Mouse (Mus musculus): ENCODE measurements at regions not wholly inside any gene's neighbourhood (a gene's known extent, or its start where the extent isn't known, plus 50 kb on each side); places are given as distances from the start of the nearest gene placed in this dataset.

GRCm38 (mm10) chr3:157842872-157843271 is 82.0 kb downstream of the Cth start:
- ATAC-seq (ENCODE audit: extremely low read depth, insufficient number of reproducible peaks, low FRiP score, poor library complexity, severe bottlenecking), result no peak

GRCm38 (mm10) chr3:157841164-157841719 is 83.6 kb downstream of the Cth start:
- Histone ChIP-seq H3K4me3 (ENCODE audit: low read depth, low read length) (no peak overlapping the region), H3K36me3 (replicated peaks) (no peaks in the 10 kb centered on the region), H3K9me3 (replicated peaks) (no peaks in the 10 kb centered on the region), H3K27me3 (ENCODE audit: insufficient read depth, low read length) (no peaks in the 10 kb centered on the region), H3K4me1 (ENCODE audit: insufficient read depth, low read depth, low read length) (no peaks in the 10 kb centered on the region)
- no peak for TF ChIP-seq TAL1 (conservative IDR thresholded peaks at IDR 0.05; ENCODE audit: low read depth, low read length)
- TF ChIP-seq CTCF (IDR thresholded peaks at IDR 0.05; ENCODE audit: low read depth, low read length), result no peak
- no peak for TF ChIP-seq POLR2AphosphoS5 (IDR thresholded peaks at IDR 0.05; ENCODE audit: insufficient replicate concordance, low read depth, low read length)
- TF ChIP-seq GATA2 (IDR thresholded peaks at IDR 0.05; ENCODE audit: borderline replicate concordance, low read depth, low read length), result no peak
- no peak for TF ChIP-seq GATA1 (IDR thresholded peaks at IDR 0.05; ENCODE audit: borderline replicate concordance, low read length)
- ATAC-seq (ENCODE audit: extremely low read depth, insufficient number of reproducible peaks, low FRiP score, poor library complexity, severe bottlenecking) (no peak), DNase-seq (ENCODE audit: low spot score) (no peak)

More at GRCm38 (mm10) chr3:157842872-157843271, 82.0 kb downstream of the Cth start:
- no peak for TF ChIP-seq CTCF (IDR thresholded peaks at IDR 0.05; ENCODE audit: low read depth, low read length)
- no peak for TF ChIP-seq GATA1 (IDR thresholded peaks at IDR 0.05; ENCODE audit: borderline replicate concordance, low read length)
- TF ChIP-seq GATA2 (IDR thresholded peaks at IDR 0.05; ENCODE audit: borderline replicate concordance, low read depth, low read length), result no peak
- no peak for TF ChIP-seq TAL1 (conservative IDR thresholded peaks at IDR 0.05; ENCODE audit: low read depth, low read length)
- TF ChIP-seq POLR2AphosphoS5 (IDR thresholded peaks at IDR 0.05; ENCODE audit: insufficient replicate concordance, low read depth, low read length), result no peak
- Histone ChIP-seq H3K4me3 (ENCODE audit: low read depth, low read length) (no peak overlapping the region), H3K36me3 (replicated peaks) (no peaks in the 10 kb centered on the region), H3K4me1 (ENCODE audit: insufficient read depth, low read depth, low read length) (no peaks in the 10 kb centered on the region), H3K27me3 (ENCODE audit: insufficient read depth, low read length) (no peaks in the 10 kb centered on the region), H3K9me3 (replicated peaks) (no peaks in the 10 kb centered on the region)
- DNase-seq (ENCODE audit: low spot score), result no peak

- TF ChIP-seq CTCF (IDR thresholded peaks at IDR 0.05; ENCODE audit: low read depth, low read length), result no peak
- TF ChIP-seq TAL1 (conservative IDR thresholded peaks at IDR 0.05; ENCODE audit: low read depth, low read length), result no peak
- TF ChIP-seq GATA2 (IDR thresholded peaks at IDR 0.05; ENCODE audit: borderline replicate concordance, low read depth, low read length), result no peak
- TF ChIP-seq GATA1 (IDR thresholded peaks at IDR 0.05; ENCODE audit: borderline replicate concordance, low read length), result no peak
- no peak for TF ChIP-seq POLR2AphosphoS5 (IDR thresholded peaks at IDR 0.05; ENCODE audit: insufficient replicate concordance, low read depth, low read length)
- Histone ChIP-seq H3K4me3 (ENCODE audit: low read depth, low read length) (no peak overlapping the region), H3K36me3 (replicated peaks) (no peaks in the 10 kb centered on the region), H3K9me3 (replicated peaks) (no peaks in the 10 kb centered on the region), H3K4me1 (ENCODE audit: insufficient read depth, low read depth, low read length) (no peaks in the 10 kb centered on the region), H3K27me3 (ENCODE audit: insufficient read depth, low read length) (0 out of 2 replicates have a peak, but pooled peaks cover 3% of the 10 kb centered on the region)
- ATAC-seq (ENCODE audit: extremely low read depth, insufficient number of reproducible peaks, low FRiP score, poor library complexity, severe bottlenecking), result no peak
- DNase-seq (ENCODE audit: low spot score), result no peak
Measured at GRCm38 (mm10) chr3:157804307-157804706, 120.6 kb downstream of the Cth start.

GRCm38 (mm10) chr3:157803356-157803755 is 121.5 kb downstream of the Cth start:
- no peaks in the 10 kb centered on the region for H3K4me1 ChIP-seq (ENCODE audit: insufficient read depth, low read depth, low read length)
- DNase-seq (ENCODE audit: low spot score) (no peak), ATAC-seq (ENCODE audit: extremely low read depth, insufficient number of reproducible peaks, low FRiP score, poor library complexity, severe bottlenecking) (no peak)
- H3K4me3 ChIP-seq (ENCODE audit: low read depth, low read length), result no peak overlapping the region
- TF ChIP-seq GATA1 (IDR thresholded peaks at IDR 0.05; ENCODE audit: borderline replicate concordance, low read length), result no peak
- TF ChIP-seq GATA2 (IDR thresholded peaks at IDR 0.05; ENCODE audit: borderline replicate concordance, low read depth, low read length), result no peak
- TF ChIP-seq POLR2AphosphoS5 (IDR thresholded peaks at IDR 0.05; ENCODE audit: insufficient replicate concordance, low read depth, low read length), result no peak
- TF ChIP-seq TAL1 (conservative IDR thresholded peaks at IDR 0.05; ENCODE audit: low read depth, low read length), result no peak
- TF ChIP-seq CTCF (IDR thresholded peaks at IDR 0.05; ENCODE audit: low read depth, low read length), result no peak
- H3K9me3 ChIP-seq (replicated peaks), result no peaks in the 10 kb centered on the region
- H3K36me3 ChIP-seq (replicated peaks), result no peaks in the 10 kb centered on the region
- 0 out of 2 replicates have a peak, but pooled peaks cover 3% of the 10 kb centered on the region for H3K27me3 ChIP-seq (ENCODE audit: insufficient read depth, low read length)

GRCm38 (mm10) chr3:157787559-157788256 is 137.2 kb downstream of the Cth start:
- no peaks in the 10 kb centered on the region for H3K9me3 ChIP-seq (replicated peaks)
- H3K4me1 ChIP-seq (ENCODE audit: insufficient read depth, low read depth, low read length), result no peaks in the 10 kb centered on the region
- H3K4me3 ChIP-seq (ENCODE audit: low read depth, low read length), result no peak overlapping the region
- no peaks in the 10 kb centered on the region for H3K27me3 ChIP-seq (ENCODE audit: insufficient read depth, low read length)
- no peak for TF ChIP-seq TAL1 (conservative IDR thresholded peaks at IDR 0.05; ENCODE audit: low read depth, low read length)
- TF ChIP-seq GATA1 (IDR thresholded peaks at IDR 0.05; ENCODE audit: borderline replicate concordance, low read length), result no peak
- no peak for TF ChIP-seq CTCF (IDR thresholded peaks at IDR 0.05; ENCODE audit: low read depth, low read length)
- TF ChIP-seq GATA2 (IDR thresholded peaks at IDR 0.05; ENCODE audit: borderline replicate concordance, low read depth, low read length), result no peak
- TF ChIP-seq POLR2AphosphoS5 (IDR thresholded peaks at IDR 0.05; ENCODE audit: insufficient replicate concordance, low read depth, low read length), result no peak
- ATAC-seq (ENCODE audit: extremely low read depth, insufficient number of reproducible peaks, low FRiP score, poor library complexity, severe bottlenecking) (no peak), DNase-seq (ENCODE audit: low spot score) (no peak)
- H3K36me3 ChIP-seq (replicated peaks), result no peaks in the 10 kb centered on the region

- H3K4me3 ChIP-seq (ENCODE audit: low read depth, low read length), result no peak overlapping the region
- no peak for ATAC-seq (ENCODE audit: extremely low read depth, insufficient number of reproducible peaks, low FRiP score, poor library complexity, severe bottlenecking)
- TF ChIP-seq GATA1 (IDR thresholded peaks at IDR 0.05; ENCODE audit: borderline replicate concordance, low read length) (no peak), GATA2 (IDR thresholded peaks at IDR 0.05; ENCODE audit: borderline replicate concordance, low read depth, low read length) (no peak), TAL1 (conservative IDR thresholded peaks at IDR 0.05; ENCODE audit: low read depth, low read length) (no peak), CTCF (IDR thresholded peaks at IDR 0.05; ENCODE audit: low read depth, low read length) (no peak), POLR2AphosphoS5 (IDR thresholded peaks at IDR 0.05; ENCODE audit: insufficient replicate concordance, low read depth, low read length) (no peak)
Measured at GRCm38 (mm10) chr3:157781071-157781470, 143.8 kb downstream of the Cth start.

More at GRCm38 (mm10) chr3:157781071-157781470, 143.8 kb downstream of the Cth start:
- Histone ChIP-seq H3K4me1 (ENCODE audit: insufficient read depth, low read depth, low read length) (no peaks in the 10 kb centered on the region), H3K27me3 (ENCODE audit: insufficient read depth, low read length) (no peaks in the 10 kb centered on the region), H3K9me3 (replicated peaks) (no peaks in the 10 kb centered on the region), H3K36me3 (replicated peaks) (no peaks in the 10 kb centered on the region)
- no peak for DNase-seq (ENCODE audit: low spot score)

Measured in G1E (cell line).